Mouse (Mus musculus) duodenum, adult 2 months (tissue): Measurements from ENCODE around the gene Mtm1. TPM values are rescaled to one million over a fixed set of nuclear protein-coding genes. Genes with fewer than 3 reads are reported as not detected.

ENCODE experiments used
- polyA plus RNA-seq: library from polyadenylated mRNA; depleted of rRNA; stranded (reverse); fragments of >200 nt; gene quantifications from 2 replicates; pipeline ENCODE4 v1.2.3, GENCODE M21; 2012; ENCODE audit warnings: low replicate concordance; rRNA removed

Gene Mtm1
- polyA plus RNA-seq: 0.99 and 2.1 TPM in 2 replicates

GRCm38 (mm10) chrX:71210467-71210866, at the start of gene Mtm1:
Mtm1 (plus strand) TSS chrX:71210767.

GRCm38 (mm10) chrX:71364554-71364991, 154.0 kb downstream of the Mtm1 start, which contains the start of gene Mtmr1:
Mtmr1 (plus strand) TSS chrX:71364760.

Other genes starting within 250 kb of the Mtm1 start
- 0.56 and 0.76 TPM in 2 replicates for gene Mamld1, start 160.5 kb upstream of the Mtm1 start, polyA plus RNA-seq
- gene Mtmr1, start 154.0 kb downstream of the Mtm1 start, polyA plus RNA-seq: 3.1 and 3.2 TPM in 2 replicates